Mouse (Mus musculus) cerebellum, adult 2 months (tissue): ENCODE measurements at regions not wholly inside any gene's neighbourhood (a gene's known extent, or its start where the extent isn't known, plus 50 kb on each side); places are given as distances from the start of the nearest gene placed in this dataset.

Experiments
- CTCF ChIP-seq: fragments of 200-500 bp; IDR thresholded peaks from 2 replicates; pipeline ENCODE4 v1.5.1; 2011; ENCODE audit warnings: low read depth, mild to moderate bottlenecking, control low read depth, low read length, moderate library complexity, borderline replicate concordance; ENCODE audit not compliant: insufficient read depth
- POLR2A ChIP-seq: fragments of 200-500 bp; IDR thresholded peaks from 2 replicates; pipeline ENCODE4 v1.6.1; 2011; ENCODE audit warnings: low read length, control low read depth, borderline replicate concordance; ENCODE audit not compliant: insufficient read depth

DNA sequence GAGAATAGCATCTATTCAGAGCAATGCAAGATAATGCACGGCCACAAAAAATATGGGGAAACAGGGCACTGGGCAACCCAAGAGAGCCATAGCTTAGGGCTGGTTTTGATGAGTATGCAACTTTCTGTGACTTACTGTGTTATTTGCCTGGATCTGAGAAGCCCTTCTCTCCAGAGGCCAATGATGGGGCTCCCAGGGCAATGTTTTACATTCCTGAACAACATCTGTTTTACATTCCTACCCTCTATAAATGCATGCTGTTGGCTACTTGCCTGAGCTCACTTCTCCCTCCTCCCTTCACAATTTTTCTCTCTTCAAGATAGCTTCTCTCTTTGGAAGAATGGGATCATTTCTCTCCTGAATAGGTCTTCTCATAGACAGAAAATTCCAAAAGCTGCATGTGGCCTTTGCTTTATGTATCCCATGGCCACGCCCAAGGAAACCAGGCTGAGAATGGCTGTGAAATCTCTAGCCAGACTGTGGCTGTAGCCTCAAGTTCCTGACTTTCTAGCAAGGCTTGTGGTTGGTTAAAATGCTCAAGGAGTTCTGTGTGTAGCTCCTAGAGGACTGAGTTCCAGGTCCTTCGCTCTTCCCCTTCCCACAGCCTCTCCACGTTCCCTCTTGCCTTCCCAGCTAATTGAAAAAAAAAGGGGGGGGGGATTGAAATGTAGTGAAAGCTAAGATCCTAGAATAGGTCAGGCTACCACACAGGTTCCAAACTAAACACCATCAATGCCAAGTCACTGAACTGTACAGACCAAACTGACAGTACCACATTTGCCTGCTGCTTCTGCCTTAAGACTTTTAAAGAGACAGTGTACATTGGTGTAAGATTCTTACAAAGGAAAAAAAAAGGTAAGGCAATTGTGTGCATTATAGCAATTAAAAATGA, 312.7 kb upstream of the Auts2 start:
- TF ChIP-seq POLR2A (no peak), CTCF (no peak)
